Mouse (Mus musculus): ENCODE data around the gene Zfp523. TPM values are rescaled to one million over a fixed set of nuclear protein-coding genes. Genes with fewer than 3 reads are reported as not detected.
A peak's percentile ranks its signal among the peaks of the same experiment; 100 is the strongest.

Gene Zfp523
- polyA plus RNA-seq, 1 experiment: 7.7 TPM

GRCm38 (mm10) chr17:28153095-28153494, 23.8 kb upstream of the Zfp523 start:
- Histone ChIP-seq H3K4me3 (ENCODE audit: insufficient read depth, low read length) (no peak overlapping the region), H3K4me1 (ENCODE audit: control insufficient read depth, insufficient read depth, low read length) (no peaks in the 10 kb centered on the region)
- TF ChIP-seq POLR2A (IDR thresholded peaks at IDR 0.05; ENCODE audit: borderline replicate concordance, low read depth, low read length) (no peak), CTCF (IDR thresholded peaks at IDR 0.05; ENCODE audit: low read depth, low read length) (no peak)

DNA sequence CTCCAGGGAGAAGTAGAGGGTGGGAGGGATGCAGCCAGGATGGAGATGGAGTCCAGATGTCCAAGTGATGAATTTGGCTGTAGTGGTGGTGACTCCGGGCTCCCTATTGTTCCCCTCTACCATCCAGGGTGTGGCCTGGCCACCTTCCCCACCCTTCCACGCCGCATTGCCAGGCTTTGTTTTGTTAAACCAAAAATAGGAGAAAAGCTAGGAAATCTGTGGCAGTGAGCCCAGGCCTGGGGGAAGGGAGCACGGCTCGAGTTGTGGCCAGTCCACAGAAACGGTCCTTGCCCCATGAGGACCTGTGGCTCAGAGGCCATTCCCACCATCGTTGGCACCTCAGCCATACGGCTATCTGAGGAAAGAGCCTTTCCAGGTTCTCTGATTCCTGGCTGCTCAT, 22.0 kb upstream of the Zfp523 start:
- TF ChIP-seq POLR2A (IDR thresholded peaks at IDR 0.05; ENCODE audit: borderline replicate concordance, low read depth, low read length) (no peak), CTCF (IDR thresholded peaks at IDR 0.05; ENCODE audit: low read depth, low read length) (no peak)
- no peaks in the 10 kb centered on the region for H3K4me1 ChIP-seq (ENCODE audit: control insufficient read depth, insufficient read depth, low read length)

More at GRCm38 (mm10) chr17:28153095-28153494, 23.8 kb upstream of the Zfp523 start:
- no peak overlapping the region for H3K27ac ChIP-seq (ENCODE audit: insufficient read depth, low read depth, low read length)

GRCm38 (mm10) chr17:28160361-28160760, 16.6 kb upstream of the Zfp523 start:
- H3K4me3 ChIP-seq (ENCODE audit: insufficient read depth, low read length): no peak overlapping the region
- no peak overlapping the region for H3K27ac ChIP-seq (ENCODE audit: insufficient read depth, low read depth, low read length)
- no peaks in the 10 kb centered on the region for H3K4me1 ChIP-seq (ENCODE audit: control insufficient read depth, insufficient read depth, low read length)
- TF ChIP-seq POLR2A (IDR thresholded peaks at IDR 0.05; ENCODE audit: borderline replicate concordance, low read depth, low read length) (no peak), CTCF (IDR thresholded peaks at IDR 0.05; ENCODE audit: low read depth, low read length) (no peak)

More for the DNA sequence above, 22.0 kb upstream of the Zfp523 start:
- Histone ChIP-seq H3K4me3 (ENCODE audit: insufficient read depth, low read length) (no peak overlapping the region), H3K27ac (ENCODE audit: insufficient read depth, low read depth, low read length) (no peak overlapping the region)

DNA sequence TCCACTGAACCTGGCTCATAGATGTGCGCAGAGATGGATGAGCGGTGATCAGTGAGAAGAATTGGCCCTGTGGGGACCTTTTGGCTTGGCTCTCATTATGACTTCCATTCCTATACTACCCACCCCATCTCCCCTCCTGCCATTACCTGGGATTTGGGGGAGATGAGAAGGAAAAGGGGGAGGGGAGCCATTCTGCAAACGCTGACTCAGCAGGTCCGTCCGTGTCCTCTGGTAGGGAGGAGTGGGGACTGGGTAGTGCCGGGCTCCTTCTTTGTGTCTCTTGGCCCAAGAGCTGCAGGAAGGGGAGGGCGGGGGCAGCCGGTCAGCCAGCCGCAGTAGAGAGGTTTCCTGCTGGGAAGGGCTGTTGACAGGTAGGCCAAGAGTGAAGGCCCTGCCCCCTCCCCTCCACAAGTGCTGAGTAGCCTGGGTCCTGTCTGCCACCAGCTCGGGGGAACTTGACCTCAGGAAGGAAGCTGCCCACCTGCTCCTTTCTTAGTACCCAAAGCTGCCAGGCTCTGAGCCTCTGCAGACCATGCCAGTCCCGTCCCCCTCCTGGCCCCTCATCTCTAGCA, 15.5 kb upstream of the Zfp523 start:
- H3K4me1 ChIP-seq (ENCODE audit: control insufficient read depth, insufficient read depth, low read length): no peaks in the 10 kb centered on the region
- H3K27ac ChIP-seq (ENCODE audit: insufficient read depth, low read depth, low read length): no peak overlapping the region
- no peak overlapping the region for H3K4me3 ChIP-seq (ENCODE audit: insufficient read depth, low read length)
- TF ChIP-seq POLR2A (IDR thresholded peaks at IDR 0.05; ENCODE audit: borderline replicate concordance, low read depth, low read length): no peak
- TF ChIP-seq CTCF (IDR thresholded peaks at IDR 0.05; ENCODE audit: low read depth, low read length): no peak

DNA sequence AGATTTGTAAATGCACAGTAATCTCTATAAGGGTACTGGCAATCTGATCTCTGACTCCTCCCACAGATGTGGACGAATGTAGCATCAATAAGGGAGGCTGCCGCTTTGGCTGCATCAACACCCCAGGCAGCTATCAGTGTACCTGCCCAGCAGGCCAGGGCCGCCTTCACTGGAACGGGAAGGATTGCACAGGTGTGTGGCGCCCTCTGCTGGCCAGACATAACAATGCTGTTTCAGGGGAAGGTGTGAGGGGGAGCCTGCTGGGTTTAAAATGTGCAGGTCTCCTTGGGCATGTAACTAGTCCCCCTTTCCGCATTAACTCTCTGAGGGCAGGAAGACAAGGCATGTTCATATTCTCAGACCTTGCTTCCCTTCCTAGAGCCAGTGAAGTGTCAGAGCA, 13.3 kb upstream of the Zfp523 start:
- TF ChIP-seq CTCF (IDR thresholded peaks at IDR 0.05; ENCODE audit: low read depth, low read length) (peak; percentile 89), POLR2A (IDR thresholded peaks at IDR 0.05; ENCODE audit: borderline replicate concordance, low read depth, low read length) (no peak)
- no peak overlapping the region for H3K27ac ChIP-seq (ENCODE audit: insufficient read depth, low read depth, low read length)
- H3K4me3 ChIP-seq (ENCODE audit: insufficient read depth, low read length): no peak overlapping the region
- H3K4me1 ChIP-seq (ENCODE audit: control insufficient read depth, insufficient read depth, low read length): no peaks in the 10 kb centered on the region

DNA sequence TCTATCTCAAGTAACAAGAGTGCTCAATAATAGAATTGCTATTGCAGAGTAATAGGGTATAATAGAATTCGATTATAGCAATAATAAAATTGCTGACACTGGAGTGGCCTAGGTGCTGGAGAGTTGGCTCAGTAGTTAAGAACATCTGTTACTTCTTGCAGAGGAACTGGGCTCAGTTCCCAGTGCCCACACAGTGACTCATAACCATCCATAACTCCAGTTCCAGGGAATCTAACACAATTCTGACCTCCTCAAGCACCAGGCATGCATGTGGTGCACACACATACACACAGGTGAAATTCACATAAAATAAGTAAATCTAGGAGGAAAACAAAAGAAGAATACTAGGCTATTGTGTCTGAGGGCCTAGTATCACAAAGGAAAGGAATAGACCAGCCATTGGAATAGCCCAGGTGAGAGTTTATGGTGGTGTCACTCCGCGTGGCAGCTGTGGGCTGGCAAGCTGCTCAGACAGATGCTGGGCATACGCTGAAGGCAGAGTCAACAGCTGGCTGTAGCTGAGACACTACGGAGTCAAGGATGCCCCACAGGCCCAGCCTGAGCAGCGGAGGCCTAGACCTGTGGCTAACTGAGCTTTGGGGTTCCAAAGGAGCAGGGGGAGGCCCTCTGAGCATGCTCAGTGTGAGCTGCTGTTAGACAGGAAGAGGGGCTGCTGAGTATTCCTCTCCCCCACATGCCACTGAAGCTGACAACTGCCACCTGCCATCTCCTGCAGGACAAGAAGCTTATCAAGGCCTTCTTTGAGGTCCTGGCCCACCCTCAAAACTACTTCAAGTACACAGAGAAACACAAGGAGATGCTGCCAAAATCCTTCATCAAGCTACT, 6.2 kb upstream of the Zfp523 start:
- Histone ChIP-seq H3K4me1 (ENCODE audit: control insufficient read depth, insufficient read depth, low read length) (peaks cover 2% of the 10 kb centered on the region; the same call in 1 of the 2 replicates), H3K4me3 (ENCODE audit: insufficient read depth, low read length) (no peak overlapping the region), H3K27ac (ENCODE audit: insufficient read depth, low read depth, low read length) (no peak overlapping the region)
- TF ChIP-seq POLR2A (IDR thresholded peaks at IDR 0.05; ENCODE audit: borderline replicate concordance, low read depth, low read length): no peak
- TF ChIP-seq CTCF (IDR thresholded peaks at IDR 0.05; ENCODE audit: low read depth, low read length): no peak

- H3K4me1 ChIP-seq (ENCODE audit: control insufficient read depth, insufficient read depth, low read length): peaks cover 4% of the 10 kb centered on the region; the same call in 1 of the 2 replicates
- no peak overlapping the region for H3K4me3 ChIP-seq (ENCODE audit: insufficient read depth, low read length)
- no peak overlapping the region for H3K27ac ChIP-seq (ENCODE audit: insufficient read depth, low read depth, low read length)
- TF ChIP-seq POLR2A (IDR thresholded peaks at IDR 0.05; ENCODE audit: borderline replicate concordance, low read depth, low read length) (no peak), CTCF (IDR thresholded peaks at IDR 0.05; ENCODE audit: low read depth, low read length) (no peak)
These were observed 4.2 kb upstream of the Zfp523 start for GRCm38 (mm10) chr17:28172690-28173089.

- Histone ChIP-seq H3K4me1 (ENCODE audit: control insufficient read depth, insufficient read depth, low read length) (peaks cover 20% of the 10 kb centered on the region), H3K27ac (ENCODE audit: insufficient read depth, low read depth, low read length) (peak overlapping the region; percentile 57), H3K4me3 (ENCODE audit: insufficient read depth, low read length) (peak overlapping the region; percentile 83)
- TF ChIP-seq POLR2A (IDR thresholded peaks at IDR 0.05; ENCODE audit: borderline replicate concordance, low read depth, low read length): no peak
- TF ChIP-seq CTCF (IDR thresholded peaks at IDR 0.05; ENCODE audit: low read depth, low read length): no peak
These were observed 664 bp downstream of the Zfp523 start for GRCm38 (mm10) chr17:28177540-28178046.

DNA sequence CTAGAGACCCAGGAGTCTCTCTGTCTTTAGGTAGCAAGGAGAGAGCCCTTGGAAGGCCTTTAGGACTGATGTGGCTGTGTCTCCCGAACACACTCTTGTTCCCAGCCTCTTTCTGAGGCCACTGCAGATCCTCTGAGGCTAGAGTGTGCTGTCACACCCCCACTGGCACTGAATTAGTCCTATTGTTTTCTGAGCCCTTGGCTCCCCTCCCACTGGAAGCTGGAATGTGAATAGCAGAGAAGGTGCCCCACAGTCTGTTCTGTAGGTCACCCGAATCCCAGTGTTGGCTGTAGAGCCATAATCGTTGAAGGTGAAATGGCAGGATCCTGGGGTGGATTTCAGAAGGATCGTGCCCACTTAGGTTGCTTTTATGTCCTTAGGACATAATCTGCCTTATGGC, 3.4 kb downstream of the Zfp523 start:
- H3K4me3 ChIP-seq (ENCODE audit: insufficient read depth, low read length): no peak overlapping the region
- no peak overlapping the region for H3K27ac ChIP-seq (ENCODE audit: insufficient read depth, low read depth, low read length)
- peaks cover 31% of the 10 kb centered on the region for H3K4me1 ChIP-seq (ENCODE audit: control insufficient read depth, insufficient read depth, low read length)
- TF ChIP-seq CTCF (IDR thresholded peaks at IDR 0.05; ENCODE audit: low read depth, low read length): no peak
- TF ChIP-seq POLR2A (IDR thresholded peaks at IDR 0.05; ENCODE audit: borderline replicate concordance, low read depth, low read length): no peak
